Mouse (Mus musculus) stomach, embryonic 14.5 days (tissue): ENCODE data around the gene Rps8. TPM values are rescaled to one million over a fixed set of nuclear protein-coding genes. Genes with fewer than 3 reads are reported as not detected.
"Not testable (repeated sequence)": the region's sequence is repeated elsewhere in the genome, so short reads cannot be mapped to it uniquely, and the experiment has no call there.

Experiments used
- ATAC-seq: fragments of 200-750 bp; cut with Nextera tagmentation; 2 replicates; pipeline ENCODE4 v1.8.0; 2017; ENCODE audit warnings: low read depth, moderate TSS enrichment; ENCODE audit not compliant: insufficient number of reproducible peaks, insufficient read depth, low FRiP score
- H3K27ac ChIP-seq: fragments of 300-500 bp; sonication (generic); 2 replicates; pipeline ENCODE4 v1.5.1; 2014; ENCODE audit warnings: mild to moderate bottlenecking, low read length, moderate library complexity, mixed read lengths
- H3K27me3 ChIP-seq: fragments of 300-500 bp; sonication (generic); 2 replicates; pipeline ENCODE4 v1.6.1; 2014; ENCODE audit warnings: low read length, control low read depth, mixed read lengths; ENCODE audit not compliant: control insufficient read depth, insufficient read depth
- H3K36me3 ChIP-seq: fragments of 300-500 bp; sonication (generic); 2 replicates; pipeline ENCODE4 v1.6.1; 2014; ENCODE audit warnings: mild to moderate bottlenecking, control low read depth, low read length, moderate library complexity, mixed read lengths; ENCODE audit not compliant: control insufficient read depth, insufficient read depth
- H3K4me1 ChIP-seq: fragments of 300-500 bp; sonication (generic); 2 replicates; pipeline ENCODE4 v1.6.1; 2014; ENCODE audit warnings: low read length, control low read depth, mixed read lengths; ENCODE audit not compliant: control insufficient read depth, insufficient read depth
- H3K4me2 ChIP-seq: fragments of 300-500 bp; sonication (generic); replicated peaks from 2 replicates; pipeline ENCODE4 v1.6.1; 2014; ENCODE audit warnings: low read depth, low read length, control low read depth
- H3K4me3 ChIP-seq: fragments of 300-500 bp; sonication (generic); 2 replicates; pipeline ENCODE4 v1.5.1; 2014; ENCODE audit warnings: low read depth, low read length, control low read depth
- H3K9ac ChIP-seq: fragments of 300-500 bp; sonication (generic); replicated peaks from 2 replicates; pipeline ENCODE4 v1.6.1; 2014; ENCODE audit warnings: low read depth, mild to moderate bottlenecking, control low read depth, low read length, moderate library complexity, mixed read lengths
- H3K9me3 ChIP-seq: fragments of 300-500 bp; sonication (generic); 2 replicates; pipeline ENCODE4 v1.6.1; 2016; ENCODE audit warnings: low read depth, low read length, control low read depth; ENCODE audit not compliant: control insufficient read depth
- WGBS: fragments of 180-500 bp; shearing (Covaris S2); extraction: QIAGEN DNeasy Blood & Tissue Kit; methylation state at CpG from one replicate; pipeline ENCODE4 v1.1.7; 2014; 5-methylcytosine and 5-hydroxymethylcytosine counted together
- polyA plus RNA-seq: library from polyadenylated mRNA; unstranded; fragments of >200 nt; fragmentation: Nextera tagmentation; extraction: Ambion mirVana; gene quantifications from 2 replicates; pipeline ENCODE4 v1.2.1, GENCODE M21; 2014

The Rps8 gene
- polyA plus RNA-seq, 1 experiment from 2014 or later = 1,488 TPM

DNA sequence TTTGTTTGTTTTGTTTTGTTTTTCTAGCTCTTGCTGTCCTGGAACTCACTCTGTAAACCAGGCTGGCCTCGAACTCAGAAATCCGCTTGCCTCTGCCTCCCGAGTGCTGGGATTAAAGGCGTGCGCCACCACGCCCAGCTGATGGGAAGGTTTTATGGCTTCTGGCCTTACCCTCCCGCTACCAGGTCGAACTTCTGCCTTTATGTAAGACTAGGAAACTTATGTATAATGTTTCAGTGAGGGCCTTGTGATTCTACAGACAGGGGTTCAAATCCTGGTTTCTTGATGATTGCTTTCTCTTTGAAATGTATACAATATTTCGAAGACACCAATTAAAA is 26.7 kb upstream of the Rps8 start:
- 12% methylated on average over 9 of the region's 9 CpGs for WGBS
- H3K27ac ChIP-seq, H3K9me3 ChIP-seq, H3K27me3 ChIP-seq, H3K4me1 ChIP-seq: not testable (repeated sequence)
- peaks cover 18% of the 10 kb centered on the region for H3K36me3 ChIP-seq
- 0 out of 2 replicates have a peak overlapping the region, but pooled peaks have one; percentile 45 for H3K9ac ChIP-seq
- H3K4me3 ChIP-seq = peak overlapping the region; percentile 78
- H3K4me2 ChIP-seq = peak overlapping the region; percentile 37
- ATAC-seq = peak; percentile 51; the same call in 1 of the 2 replicates

DNA sequence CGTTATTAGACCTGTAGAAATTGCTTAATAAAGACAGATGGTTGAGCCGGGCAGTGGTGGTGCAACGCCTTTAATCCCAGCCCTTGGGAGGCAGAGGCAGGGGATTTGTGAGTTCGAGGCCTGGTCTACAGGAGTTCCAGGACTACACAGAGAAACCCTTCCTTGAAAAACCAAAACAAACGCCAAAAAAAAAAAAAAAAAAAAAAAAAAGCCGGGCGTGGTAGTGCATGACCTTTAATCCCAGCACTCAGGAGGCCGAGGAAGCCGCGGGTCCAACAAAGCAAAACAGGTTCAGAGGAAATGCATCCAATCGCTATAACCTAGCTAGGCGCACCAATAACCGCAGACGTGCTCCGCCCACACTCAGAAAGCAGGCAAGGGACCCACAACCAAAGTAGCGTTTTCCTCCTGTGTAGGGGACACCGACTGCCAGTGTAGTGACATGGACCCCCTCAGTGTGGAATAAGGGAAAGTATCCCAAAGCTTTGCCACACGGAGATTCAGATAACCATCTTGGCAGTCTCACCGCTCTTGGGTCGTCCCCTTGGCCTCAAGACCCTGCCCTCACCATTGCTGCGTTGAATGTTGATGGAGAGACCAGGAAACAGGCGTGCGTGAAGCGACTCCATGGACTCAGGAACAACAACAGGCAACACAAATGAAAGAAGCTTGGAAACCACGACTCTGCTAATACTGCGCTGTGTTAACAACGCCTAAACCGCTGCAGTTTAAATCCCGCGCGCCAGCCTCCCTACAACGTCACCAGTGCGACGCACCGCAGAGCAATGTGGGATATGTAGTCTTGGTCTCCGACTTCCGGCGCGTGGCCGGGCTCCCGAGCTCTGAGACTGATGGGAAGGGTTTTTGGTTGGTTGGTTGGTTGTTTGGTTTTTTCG is 26.1 kb upstream of the Rps8 start, which contains the start of gene Kif2c:
Gene Kif2c (minus strand): TSS at position 777 of the 896 bp plus-strand sequence.
- Histone ChIP-seq H3K4me3 (peak within 1 kb of the TSS; percentile 78), H3K9me3 (no peaks in the 10 kb centered on the region), H3K27ac (peak within 1 kb of the TSS; percentile 45; the same call in 1 of the 2 replicates), H3K36me3 (peaks cover 24% of the 10 kb centered on the region), H3K9ac (peak within 1 kb of the TSS; percentile 45), H3K4me1 (peaks cover 6% of the 10 kb centered on the region; the same call in 1 of the 2 replicates), H3K4me2 (peak within 1 kb of the TSS; percentile 68), H3K27me3 (no peaks in the 10 kb centered on the region)
- ATAC-seq = peak; percentile 95
- WGBS = 2% methylated on average over 41 of the region's 42 CpGs

- no peak overlapping the region for H3K4me3 ChIP-seq
- 80% methylated on average over 5 of the region's 5 CpGs for WGBS
- no peak for ATAC-seq
- H3K36me3 ChIP-seq = peaks cover 78% of the 10 kb centered on the region
- H3K9ac ChIP-seq = no peak overlapping the region
- no peaks in the 10 kb centered on the region for H3K27me3 ChIP-seq
- H3K4me1 ChIP-seq = no peaks in the 10 kb centered on the region
- no peak overlapping the region for H3K27ac ChIP-seq
- H3K4me2 ChIP-seq = no peak overlapping the region
- H3K9me3 ChIP-seq = no peaks in the 10 kb centered on the region
Measured at GRCm38 (mm10) chr4:117169936-117170335, 13.9 kb upstream of the Rps8 start.

DNA sequence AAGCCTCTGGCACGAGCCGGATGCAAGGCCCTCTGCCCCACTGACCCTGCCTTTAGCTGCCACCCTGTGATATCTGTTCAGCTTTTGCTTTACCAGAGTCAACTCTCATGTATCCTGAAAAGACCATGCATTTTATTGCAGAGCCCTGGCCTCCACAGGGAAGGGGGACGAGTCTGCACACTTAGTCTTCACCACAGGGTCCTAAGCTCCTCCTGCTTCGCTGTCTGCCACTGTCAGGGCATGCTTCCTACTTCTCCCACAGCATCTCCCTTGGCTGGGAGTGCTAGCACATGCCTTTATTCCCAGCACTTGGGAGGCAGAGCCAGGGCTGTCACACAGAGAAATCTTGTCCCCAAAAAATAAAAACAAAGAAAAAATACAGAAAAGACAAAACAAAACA is 5.1 kb upstream of the Rps8 start:
- Histone ChIP-seq H3K27me3 (no peaks in the 10 kb centered on the region), H3K4me2 (no peak overlapping the region), H3K4me3 (no peak overlapping the region), H3K27ac (no peak overlapping the region), H3K36me3 (peaks cover 56% of the 10 kb centered on the region), H3K9me3 (no peaks in the 10 kb centered on the region), H3K4me1 (no peaks in the 10 kb centered on the region), H3K9ac (no peak overlapping the region)
- WGBS = 69% methylated on average over 4 of the region's 4 CpGs
- ATAC-seq = no peak

DNA sequence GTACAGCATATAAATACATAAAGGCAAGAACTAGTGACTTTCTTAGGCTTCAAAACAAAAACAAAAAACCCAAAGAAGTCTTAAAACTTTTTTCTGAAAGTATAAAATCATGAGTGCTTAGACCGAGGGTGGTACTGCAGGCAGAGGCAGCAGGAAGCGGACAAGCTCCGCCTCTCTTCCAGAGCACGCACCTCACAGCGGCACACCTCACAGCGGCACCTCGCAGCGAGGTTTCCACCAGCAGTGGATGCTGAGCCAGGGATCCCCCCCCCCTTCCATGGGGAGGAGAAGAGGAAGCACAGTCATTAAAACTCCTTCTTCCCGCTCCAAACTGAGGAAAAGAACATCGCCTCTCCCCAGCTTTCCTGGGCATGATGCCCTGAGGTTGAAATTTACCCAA is 3.6 kb upstream of the Rps8 start:
- WGBS = 81% methylated on average over 10 of the region's 10 CpGs
- Histone ChIP-seq H3K4me3 (no peak overlapping the region), H3K4me2 (no peak overlapping the region), H3K9me3 (no peaks in the 10 kb centered on the region), H3K9ac (no peak overlapping the region), H3K36me3 (peaks cover 40% of the 10 kb centered on the region), H3K27ac (no peak overlapping the region), H3K4me1 (no peaks in the 10 kb centered on the region), H3K27me3 (no peaks in the 10 kb centered on the region)
- no peak for ATAC-seq

GRCm38 (mm10) chr4:117156372-117156771 is 329 bp upstream of the Rps8 start:
- H3K4me2 ChIP-seq = peak overlapping the region; percentile 63; the same call in 1 of the 2 replicates
- H3K4me1 ChIP-seq = peaks cover 14% of the 10 kb centered on the region; the same call in 1 of the 2 replicates
- ATAC-seq = no peak
- H3K36me3 ChIP-seq = peaks cover 49% of the 10 kb centered on the region
- H3K27me3 ChIP-seq = no peaks in the 10 kb centered on the region
- 22% methylated on average over 6 of the region's 6 CpGs for WGBS
- H3K4me3 ChIP-seq = peak overlapping the region; percentile 97
- no peak overlapping the region for H3K27ac ChIP-seq
- no peak overlapping the region for H3K9ac ChIP-seq
- H3K9me3 ChIP-seq = no peaks in the 10 kb centered on the region

DNA sequence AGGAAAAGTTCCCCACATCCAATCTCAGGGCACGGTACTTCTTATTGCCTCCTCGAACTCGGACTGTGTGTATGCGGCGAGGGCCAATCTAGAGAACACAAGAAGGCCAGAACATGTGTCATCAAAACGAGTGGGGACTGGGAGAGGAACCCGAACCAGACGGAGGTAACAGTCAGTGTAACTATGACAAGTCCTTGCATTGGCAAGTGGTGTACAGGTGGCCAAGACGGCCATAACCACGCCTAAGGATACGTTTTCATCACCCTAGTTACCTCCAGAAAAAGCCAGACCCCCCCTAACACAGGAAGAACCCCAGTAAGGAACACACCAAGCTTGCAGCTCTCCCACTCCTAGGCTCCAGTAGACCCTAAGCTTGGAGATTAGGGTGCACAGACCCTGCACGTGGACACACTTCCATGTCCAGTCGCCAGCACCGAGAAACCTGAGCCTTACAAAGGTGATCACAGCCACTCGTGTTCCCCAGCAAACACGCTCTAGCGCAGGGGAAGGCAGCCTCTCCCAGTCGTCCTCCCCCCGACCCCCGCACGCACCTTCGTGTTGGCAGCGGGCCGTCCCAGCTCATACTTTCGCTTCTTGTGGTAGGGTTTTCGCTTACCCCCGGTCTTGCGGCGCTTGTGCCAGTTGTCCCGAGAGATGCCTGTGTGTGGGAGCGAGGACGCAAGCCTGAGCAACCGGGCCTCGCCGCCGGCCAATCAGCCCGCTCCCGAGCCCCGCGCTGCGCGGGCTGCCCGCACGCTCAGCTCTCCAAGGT is 837 bp downstream of the Rps8 start:
- Histone ChIP-seq H3K4me1 (peaks cover 14% of the 10 kb centered on the region; the same call in 1 of the 2 replicates), H3K9me3 (no peaks in the 10 kb centered on the region), H3K27me3 (no peaks in the 10 kb centered on the region), H3K4me2 (peak overlapping the region; percentile 63), H3K27ac (peak overlapping the region; percentile 95), H3K9ac (peak overlapping the region; percentile 99), H3K4me3 (peak overlapping the region; percentile 97), H3K36me3 (peaks cover 51% of the 10 kb centered on the region)
- WGBS = 2% methylated on average over 44 of the region's 44 CpGs
- ATAC-seq = no peak

- no peaks in the 10 kb centered on the region for H3K9me3 ChIP-seq
- 0 out of 2 replicates have a peak overlapping the region, but pooled peaks have one; percentile 11 for H3K4me3 ChIP-seq
- no peak for ATAC-seq
- peak overlapping the region; percentile 11 for H3K4me2 ChIP-seq
- peaks cover 46% of the 10 kb centered on the region for H3K36me3 ChIP-seq
- WGBS = 72% methylated on average over 5 of the region's 5 CpGs
- no peak overlapping the region for H3K9ac ChIP-seq
- H3K4me1 ChIP-seq = peaks cover 14% of the 10 kb centered on the region; the same call in 1 of the 2 replicates
- no peak overlapping the region for H3K27ac ChIP-seq
- H3K27me3 ChIP-seq = no peaks in the 10 kb centered on the region
Measured at GRCm38 (mm10) chr4:117152714-117153113, 3.3 kb downstream of the Rps8 start.
